Mouse (Mus musculus): Measurements from ENCODE around the gene Shc2.

DNA sequence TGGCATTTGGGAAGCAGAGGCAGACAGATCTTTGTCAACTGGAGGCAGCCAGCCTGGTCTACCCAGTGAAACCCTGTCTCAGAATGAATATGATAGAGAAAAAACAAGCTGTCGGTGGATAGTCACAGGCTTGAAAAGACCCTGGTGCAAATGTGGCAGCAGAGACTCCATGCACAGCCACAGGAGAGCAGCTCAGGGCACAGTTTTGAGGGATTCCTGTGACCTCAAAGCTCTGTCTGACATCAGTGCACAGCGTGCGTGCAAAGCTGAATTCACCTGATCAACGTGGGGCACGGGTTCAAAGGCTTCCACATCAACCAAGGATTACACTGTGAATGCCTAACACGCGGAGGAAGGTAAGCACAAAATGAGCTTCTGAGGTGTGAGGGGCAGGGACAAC lies 57.4 kb downstream of the Shc2 start:
- no peak for TF ChIP-seq MAFK (IDR thresholded peaks at IDR 0.05; ENCODE audit: insufficient read depth, low read depth, low read length)
- no peak for TF ChIP-seq ZNF384 (IDR thresholded peaks at IDR 0.05; ENCODE audit: low read depth, low read length)
- no peak for TF ChIP-seq HCFC1 (IDR thresholded peaks at IDR 0.05; ENCODE audit: borderline replicate concordance, insufficient read depth, low read length)
- TF ChIP-seq CHD2 (IDR thresholded peaks at IDR 0.05; ENCODE audit: low read depth, low read length), result no peak

All from ES-E14 (cell line).